Comparison of ENCODE assay signal across 18 mouse cellular contexts in genomic region chrX:152065674-152066073, GRCm38 (mm10).
"Had no signal": no experiment of that assay in that cellular context is flagged by ENCODE, and none has a peak within 500 bp of the region (broad histone marks: within the 10 kb centered on the region; RNA-seq: fewer than 3 reads in every experiment).

No protein-coding gene starts in this region.

- DNase-seq: liver, embryonic 13.5 days; liver, postnatal 0 days; lung, adult 2 months; lung, postnatal 4 days; midbrain, embryonic 14.5 days; right cerebral cortex, postnatal 14 days; thymus, adult 18-20 months; thymus, postnatal 14 days; thymus, postnatal 36 days had no signal

- H3K4me3 ChIP-seq: liver, embryonic 13.5 days; liver, embryonic 15.5 days; lung, embryonic 15.5 days; megakaryocyte, embryonic 14.5 days; midbrain, embryonic 12.5 days; myocyte; neural tube, embryonic 13.5 days; stomach, embryonic 15.5 days had no signal

- H3K36me3 ChIP-seq: stomach, embryonic 15.5 days had no signal

- H3K9ac ChIP-seq: liver, embryonic 13.5 days; liver, embryonic 15.5 days; liver, postnatal 0 days; lung, embryonic 15.5 days; midbrain, embryonic 12.5 days; neural tube, embryonic 13.5 days; stomach, embryonic 15.5 days had no signal

- H3K9me3 ChIP-seq: liver, embryonic 13.5 days; liver, embryonic 15.5 days; lung, embryonic 15.5 days; megakaryocyte, embryonic 14.5 days; midbrain, embryonic 12.5 days; neural tube, embryonic 13.5 days; stomach, embryonic 15.5 days had no signal

- ATAC-seq: liver, postnatal 0 days; lung, postnatal 0 days; midbrain, embryonic 16.5 days had no signal

- H3K4me1 ChIP-seq: liver, embryonic 13.5 days; liver, embryonic 15.5 days; lung, embryonic 15.5 days; midbrain, embryonic 12.5 days; neural tube, embryonic 13.5 days; stomach, embryonic 15.5 days had no signal

- H3K27ac ChIP-seq: liver, embryonic 13.5 days; liver, embryonic 15.5 days; lung, embryonic 15.5 days; midbrain, embryonic 12.5 days; neural tube, embryonic 13.5 days; stomach, embryonic 15.5 days had no signal

- H3K4me2 ChIP-seq: liver, embryonic 13.5 days; liver, embryonic 15.5 days; lung, embryonic 15.5 days; midbrain, embryonic 12.5 days; neural tube, embryonic 13.5 days; stomach, embryonic 15.5 days had no signal
